Mouse (Mus musculus): ENCODE data around the gene Cntn5. TPM values are rescaled to one million over a fixed set of nuclear protein-coding genes. Genes with fewer than 3 reads are reported as not detected.
A peak's percentile ranks its signal among the peaks of the same experiment; 100 is the strongest.

Cntn5 gene
- polyA plus RNA-seq, 1 experiment from 2014 or later = 24.6 TPM

DNA sequence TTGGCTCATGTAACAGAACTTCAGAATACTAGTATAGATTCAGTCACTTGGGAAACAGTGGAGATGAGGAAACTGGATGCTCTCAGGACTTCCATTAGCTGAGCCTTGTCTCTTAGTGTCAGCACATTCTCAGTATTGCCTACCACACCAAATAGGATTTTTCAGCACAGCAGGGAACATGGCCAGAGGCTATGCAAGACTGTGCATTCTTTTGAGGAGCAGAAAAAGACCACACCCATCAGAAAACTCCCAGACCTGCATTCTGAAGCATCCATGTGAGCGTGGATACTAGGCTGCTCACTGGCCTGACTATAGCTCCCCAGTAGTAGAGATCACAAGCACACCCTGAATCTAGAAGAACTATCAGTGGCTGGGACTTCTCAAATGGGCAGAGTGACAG lies 564.9 kb downstream of the Cntn5 start:
- H3K27ac ChIP-seq (replicated peaks) = no peak overlapping the region
- no peak overlapping the region for H3K4me2 ChIP-seq
- no peaks in the 10 kb centered on the region for H3K27me3 ChIP-seq (replicated peaks)
- WGBS = 82% methylated on average over 1 of the region's 1 CpGs
- H3K4me1 ChIP-seq = no peaks in the 10 kb centered on the region
- no peak overlapping the region for H3K4me3 ChIP-seq (replicated peaks)
- H3K9ac ChIP-seq (replicated peaks) = no peak overlapping the region
- H3K9me3 ChIP-seq (replicated peaks) = no peaks in the 10 kb centered on the region
- ATAC-seq (ENCODE audit: low FRiP score) = no peak
- H3K36me3 ChIP-seq = no peaks in the 10 kb centered on the region

DNA sequence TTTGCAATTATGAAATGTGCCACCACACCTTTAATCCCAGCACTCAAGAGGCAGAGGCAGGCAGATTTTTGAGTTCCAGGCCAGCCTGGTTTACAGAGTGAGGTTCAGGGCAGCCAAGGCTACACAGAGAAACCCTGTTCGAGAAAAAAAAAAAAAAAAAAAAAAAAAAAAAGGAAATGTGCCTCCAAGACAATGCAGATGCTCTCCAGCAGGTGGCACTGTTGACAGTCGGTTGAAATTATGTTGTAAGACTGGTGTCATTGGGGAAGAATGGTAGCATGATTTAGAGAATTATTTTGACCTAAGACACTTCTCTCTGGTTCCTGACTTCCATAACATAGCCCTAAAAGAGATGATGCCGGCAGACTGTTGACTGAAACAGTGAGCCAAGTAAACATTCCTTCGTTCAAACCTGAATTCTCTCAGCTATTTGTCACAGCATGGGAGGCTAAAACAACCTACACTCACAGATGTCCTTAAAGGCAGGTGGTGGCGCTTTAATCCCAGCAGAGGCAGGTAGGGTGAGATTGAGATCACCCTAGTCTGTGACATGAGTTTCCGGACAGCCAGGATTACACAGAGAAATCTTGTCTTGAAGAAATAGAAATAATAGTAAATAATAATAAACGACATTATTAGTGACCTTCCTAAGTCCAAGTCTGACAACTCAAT lies 579.7 kb downstream of the Cntn5 start:
- WGBS = 45% methylated on average over 7 of the region's 7 CpGs
- no peak overlapping the region for H3K9ac ChIP-seq (replicated peaks)
- no peaks in the 10 kb centered on the region for H3K36me3 ChIP-seq
- H3K9me3 ChIP-seq (replicated peaks) = no peaks in the 10 kb centered on the region
- H3K4me2 ChIP-seq = no peak overlapping the region
- no peaks in the 10 kb centered on the region for H3K4me1 ChIP-seq
- H3K4me3 ChIP-seq (replicated peaks) = no peak overlapping the region
- no peak overlapping the region for H3K27ac ChIP-seq (replicated peaks)
- no peak for ATAC-seq (ENCODE audit: low FRiP score)
- no peaks in the 10 kb centered on the region for H3K27me3 ChIP-seq (replicated peaks)

DNA sequence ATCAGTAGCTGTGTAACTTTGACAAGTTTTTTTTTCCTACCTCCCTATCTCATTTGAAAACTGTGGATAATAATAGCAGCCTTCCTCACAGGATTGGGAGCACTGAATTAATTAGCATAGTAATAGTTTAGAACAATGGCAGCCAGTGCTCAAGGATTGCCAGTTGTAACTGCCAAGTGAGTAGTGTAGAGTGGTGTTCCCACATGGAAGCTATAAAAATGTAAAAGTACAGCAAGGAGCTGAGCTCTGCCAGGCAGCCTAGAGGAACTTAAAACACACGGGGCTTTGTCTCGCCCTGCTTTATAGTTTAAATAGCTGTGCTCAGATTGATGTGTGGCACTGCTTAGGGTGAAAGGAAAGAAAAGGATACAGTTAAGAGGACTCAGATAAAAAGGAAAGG lies 635.2 kb downstream of the Cntn5 start:
- H3K4me3 ChIP-seq (replicated peaks) = no peak overlapping the region
- H3K27ac ChIP-seq (replicated peaks) = no peak overlapping the region
- no peaks in the 10 kb centered on the region for H3K9me3 ChIP-seq (replicated peaks)
- WGBS = 3% methylated on average over 2 of the region's 2 CpGs
- no peaks in the 10 kb centered on the region for H3K4me1 ChIP-seq
- no peaks in the 10 kb centered on the region for H3K27me3 ChIP-seq (replicated peaks)
- H3K4me2 ChIP-seq = no peak overlapping the region
- no peaks in the 10 kb centered on the region for H3K36me3 ChIP-seq
- no peak overlapping the region for H3K9ac ChIP-seq (replicated peaks)
- peak; percentile 91 for ATAC-seq (ENCODE audit: low FRiP score)

DNA sequence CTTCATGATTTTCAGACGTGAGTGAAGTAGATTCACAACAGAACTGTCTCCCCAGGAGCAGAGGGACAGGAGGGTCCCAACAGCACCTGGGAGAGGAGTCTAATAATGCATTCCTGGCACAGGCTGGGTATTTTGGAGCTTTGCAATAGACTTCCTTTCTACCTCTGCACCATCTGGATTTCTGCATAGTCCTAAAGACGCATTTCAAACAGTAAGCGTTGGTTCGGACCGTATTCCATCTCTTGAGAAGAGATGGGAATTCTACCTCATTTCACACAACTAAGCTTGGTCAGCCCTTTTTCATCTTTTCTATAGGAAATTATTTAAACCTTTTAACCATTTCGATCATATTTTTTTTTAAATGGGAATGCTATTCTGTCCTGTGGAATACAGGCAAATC lies 635.7 kb downstream of the Cntn5 start:
- H3K9ac ChIP-seq (replicated peaks) = no peak overlapping the region
- 41% methylated on average over 6 of the region's 6 CpGs for WGBS
- H3K9me3 ChIP-seq (replicated peaks) = no peaks in the 10 kb centered on the region
- H3K4me1 ChIP-seq = no peaks in the 10 kb centered on the region
- H3K4me2 ChIP-seq = no peak overlapping the region
- ATAC-seq (ENCODE audit: low FRiP score) = no peak
- peak overlapping the region; percentile 38; the same call in 1 of the 2 replicates for H3K27ac ChIP-seq (replicated peaks)
- H3K36me3 ChIP-seq = no peaks in the 10 kb centered on the region
- no peak overlapping the region for H3K4me3 ChIP-seq (replicated peaks)
- no peaks in the 10 kb centered on the region for H3K27me3 ChIP-seq (replicated peaks)

DNA sequence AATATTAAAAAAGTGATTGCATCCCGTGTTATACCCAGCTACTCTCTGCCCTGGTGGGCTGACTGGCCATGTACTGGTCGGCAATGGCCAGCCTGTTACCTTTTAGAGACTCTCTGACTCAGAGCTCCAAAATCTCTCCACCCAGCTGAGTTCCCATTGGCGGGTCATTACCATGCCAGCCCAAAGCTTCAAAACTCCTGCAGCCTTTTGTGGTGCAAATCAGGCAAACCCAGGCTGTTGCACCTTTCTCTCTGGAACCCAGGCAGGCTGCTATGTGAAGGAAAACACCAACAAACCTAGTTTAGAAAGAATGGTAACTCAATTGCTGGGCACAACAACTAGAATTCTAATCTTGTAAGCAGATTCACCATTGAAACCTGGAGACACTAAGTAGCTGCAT lies 639.0 kb downstream of the Cntn5 start:
- no peak for ATAC-seq (ENCODE audit: low FRiP score)
- Histone ChIP-seq H3K4me1 (no peaks in the 10 kb centered on the region), H3K4me2 (no peak overlapping the region), H3K9me3 (replicated peaks) (no peaks in the 10 kb centered on the region), H3K4me3 (replicated peaks) (no peak overlapping the region), H3K9ac (replicated peaks) (no peak overlapping the region), H3K27ac (replicated peaks) (no peak overlapping the region), H3K36me3 (no peaks in the 10 kb centered on the region), H3K27me3 (replicated peaks) (no peaks in the 10 kb centered on the region)
- WGBS = 27% methylated on average over 3 of the region's 3 CpGs

DNA sequence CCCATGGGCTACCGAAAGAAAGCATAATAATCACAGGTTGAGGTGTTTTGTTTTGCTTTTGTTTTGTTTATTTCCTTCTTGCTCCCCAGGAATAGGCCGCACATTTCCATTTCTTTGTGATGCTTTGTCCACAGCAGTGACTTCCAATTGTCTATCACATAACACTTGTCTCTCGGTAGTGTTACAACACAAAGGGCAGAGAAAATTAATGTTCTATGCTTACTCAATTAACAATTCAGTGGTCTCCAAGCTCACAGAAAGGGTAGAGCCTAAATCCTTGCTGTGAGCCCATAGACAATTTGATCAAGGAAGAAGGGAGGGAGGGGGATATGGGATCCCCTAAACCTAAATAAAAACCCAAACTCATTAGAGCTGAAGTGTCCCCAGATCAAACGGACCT lies 671.2 kb downstream of the Cntn5 start:
- ATAC-seq (ENCODE audit: low FRiP score) = no peak
- no peak overlapping the region for H3K4me3 ChIP-seq (replicated peaks)
- no peaks in the 10 kb centered on the region for H3K27me3 ChIP-seq (replicated peaks)
- WGBS = 25% methylated on average over 4 of the region's 4 CpGs
- H3K9me3 ChIP-seq (replicated peaks) = no peaks in the 10 kb centered on the region
- H3K9ac ChIP-seq (replicated peaks) = no peak overlapping the region
- no peaks in the 10 kb centered on the region for H3K36me3 ChIP-seq
- no peaks in the 10 kb centered on the region for H3K4me1 ChIP-seq
- no peak overlapping the region for H3K27ac ChIP-seq (replicated peaks)
- no peak overlapping the region for H3K4me2 ChIP-seq

DNA sequence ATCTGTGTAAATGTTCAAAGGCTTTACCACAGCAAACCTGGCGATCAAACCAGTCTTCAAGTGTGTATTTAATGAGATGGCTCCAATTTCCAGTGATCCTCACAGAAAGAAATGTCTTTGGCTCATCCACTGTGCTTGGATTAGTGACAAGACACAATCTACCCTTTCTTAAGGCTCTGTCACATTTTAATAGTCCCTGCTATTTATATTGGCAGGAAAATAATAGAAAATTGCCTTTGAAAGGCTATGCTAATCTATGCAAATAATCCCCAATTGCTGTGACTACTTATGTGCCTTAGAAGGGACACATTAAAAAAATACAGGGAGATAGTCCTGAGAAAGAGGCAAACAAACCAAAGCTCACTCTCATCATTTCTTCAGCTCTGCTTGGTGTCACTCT lies 672.5 kb downstream of the Cntn5 start:
- Histone ChIP-seq H3K27me3 (replicated peaks) (no peaks in the 10 kb centered on the region), H3K4me1 (no peaks in the 10 kb centered on the region), H3K4me3 (replicated peaks) (no peak overlapping the region), H3K9me3 (replicated peaks) (no peaks in the 10 kb centered on the region), H3K4me2 (no peak overlapping the region), H3K27ac (replicated peaks) (no peak overlapping the region), H3K36me3 (no peaks in the 10 kb centered on the region), H3K9ac (replicated peaks) (no peak overlapping the region)
- WGBS = 61% methylated on average over 1 of the region's 1 CpGs
- ATAC-seq (ENCODE audit: low FRiP score) = no peak

DNA sequence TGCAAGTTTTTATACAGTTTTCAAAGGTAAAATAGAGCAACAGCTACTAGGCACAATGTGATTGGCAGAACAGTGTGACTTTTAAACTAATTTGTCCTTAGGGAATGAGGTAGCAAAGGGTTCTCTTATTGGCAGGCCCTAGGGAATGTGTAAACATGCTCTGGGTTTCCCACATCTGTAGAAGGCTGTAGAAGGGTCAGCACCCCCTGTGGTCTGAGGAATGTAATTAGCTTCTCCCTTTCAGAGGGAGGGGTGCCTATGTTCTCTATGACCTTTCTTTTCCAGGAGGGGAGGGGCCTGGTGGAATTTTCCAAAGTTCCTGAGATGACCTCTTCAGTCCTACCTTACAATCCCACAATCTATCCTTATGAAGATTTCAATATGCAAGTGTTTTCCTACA lies 673.6 kb downstream of the Cntn5 start:
- no peaks in the 10 kb centered on the region for H3K9me3 ChIP-seq (replicated peaks)
- no peaks in the 10 kb centered on the region for H3K27me3 ChIP-seq (replicated peaks)
- no peak overlapping the region for H3K4me2 ChIP-seq
- H3K4me1 ChIP-seq = no peaks in the 10 kb centered on the region
- H3K9ac ChIP-seq (replicated peaks) = no peak overlapping the region
- no peak overlapping the region for H3K27ac ChIP-seq (replicated peaks)
- no peak overlapping the region for H3K4me3 ChIP-seq (replicated peaks)
- ATAC-seq (ENCODE audit: low FRiP score) = no peak
- H3K36me3 ChIP-seq = no peaks in the 10 kb centered on the region

DNA sequence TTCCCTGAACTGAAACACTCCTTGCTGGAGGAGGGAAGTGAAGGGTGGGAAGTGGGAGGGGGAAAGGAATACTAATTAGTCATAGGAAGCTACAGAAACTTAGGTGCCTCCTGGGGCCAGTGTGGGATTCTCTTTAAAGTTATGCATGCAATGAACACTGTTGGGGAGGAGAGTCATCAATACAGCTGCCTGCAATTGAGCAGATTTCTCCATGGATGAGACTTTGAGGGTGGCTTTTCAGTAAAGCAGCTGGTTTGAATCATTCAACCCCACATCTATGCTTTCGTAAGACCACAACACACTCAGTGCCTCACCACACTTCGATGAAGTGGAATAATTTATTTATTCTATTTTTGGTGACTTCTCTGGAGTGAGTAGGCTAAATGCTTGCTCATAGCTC lies 674.9 kb downstream of the Cntn5 start:
- ATAC-seq (ENCODE audit: low FRiP score) = no peak
- Histone ChIP-seq H3K9ac (replicated peaks) (no peak overlapping the region), H3K36me3 (no peaks in the 10 kb centered on the region), H3K27me3 (replicated peaks) (no peaks in the 10 kb centered on the region), H3K27ac (replicated peaks) (no peak overlapping the region), H3K4me1 (no peaks in the 10 kb centered on the region), H3K4me2 (no peak overlapping the region), H3K9me3 (replicated peaks) (no peaks in the 10 kb centered on the region), H3K4me3 (replicated peaks) (no peak overlapping the region)
- 56% methylated on average over 2 of the region's 2 CpGs for WGBS

DNA sequence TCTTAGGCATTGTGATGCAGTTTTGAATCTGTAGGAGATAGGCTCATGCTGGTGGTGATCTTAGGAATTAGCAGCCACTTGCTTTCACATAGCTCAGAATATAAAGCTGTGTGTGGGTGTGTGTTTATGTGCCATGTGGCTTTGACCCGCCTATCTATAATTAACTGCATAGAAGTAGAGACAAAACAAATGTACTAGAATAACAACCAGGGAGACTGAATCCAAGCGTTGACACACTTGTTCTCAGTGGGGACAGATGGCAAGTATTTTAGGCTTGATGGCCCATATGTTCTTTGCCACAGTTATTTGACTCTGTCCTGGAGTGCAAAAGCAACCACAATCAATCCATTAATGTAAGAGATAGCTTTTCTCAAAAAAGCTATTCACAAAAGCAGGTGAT lies 678.6 kb downstream of the Cntn5 start:
- no peak for ATAC-seq (ENCODE audit: low FRiP score)
- no peak overlapping the region for H3K4me2 ChIP-seq

DNA sequence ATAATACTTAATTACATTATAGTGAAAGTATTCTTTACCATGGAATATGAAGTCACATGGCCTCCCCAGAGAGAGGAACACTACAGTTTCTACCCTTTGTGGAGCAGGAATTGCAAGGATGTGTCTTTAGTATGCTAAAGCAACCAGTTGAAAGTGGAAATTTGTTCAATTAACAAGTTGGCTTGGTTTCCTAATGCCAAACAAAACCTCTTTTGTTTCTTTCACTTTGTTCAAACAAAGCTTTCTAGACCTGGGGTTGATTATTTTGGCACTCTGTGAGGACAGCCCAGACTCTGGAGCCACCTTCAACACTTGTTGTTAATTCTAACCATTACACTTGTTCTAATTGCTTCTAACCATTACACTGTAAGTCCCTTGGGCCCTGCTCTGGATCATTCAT lies 718.5 kb downstream of the Cntn5 start:
- no peak overlapping the region for H3K4me2 ChIP-seq
- H3K36me3 ChIP-seq = no peaks in the 10 kb centered on the region
- no peak overlapping the region for H3K9ac ChIP-seq (replicated peaks)
- no peak overlapping the region for H3K4me3 ChIP-seq (replicated peaks)
- H3K4me1 ChIP-seq = no peaks in the 10 kb centered on the region
- H3K9me3 ChIP-seq (replicated peaks) = no peaks in the 10 kb centered on the region
- no peak overlapping the region for H3K27ac ChIP-seq (replicated peaks)
- H3K27me3 ChIP-seq (replicated peaks) = no peaks in the 10 kb centered on the region
- ATAC-seq (ENCODE audit: low FRiP score) = no peak

More for the DNA sequence above, 678.6 kb downstream of the Cntn5 start:
- Histone ChIP-seq H3K9me3 (replicated peaks) (no peaks in the 10 kb centered on the region), H3K36me3 (no peaks in the 10 kb centered on the region), H3K4me1 (no peaks in the 10 kb centered on the region), H3K27ac (replicated peaks) (no peak overlapping the region), H3K9ac (replicated peaks) (no peak overlapping the region), H3K27me3 (replicated peaks) (no peaks in the 10 kb centered on the region), H3K4me3 (replicated peaks) (no peak overlapping the region)
- 46% methylated on average over 2 of the region's 2 CpGs for WGBS

DNA sequence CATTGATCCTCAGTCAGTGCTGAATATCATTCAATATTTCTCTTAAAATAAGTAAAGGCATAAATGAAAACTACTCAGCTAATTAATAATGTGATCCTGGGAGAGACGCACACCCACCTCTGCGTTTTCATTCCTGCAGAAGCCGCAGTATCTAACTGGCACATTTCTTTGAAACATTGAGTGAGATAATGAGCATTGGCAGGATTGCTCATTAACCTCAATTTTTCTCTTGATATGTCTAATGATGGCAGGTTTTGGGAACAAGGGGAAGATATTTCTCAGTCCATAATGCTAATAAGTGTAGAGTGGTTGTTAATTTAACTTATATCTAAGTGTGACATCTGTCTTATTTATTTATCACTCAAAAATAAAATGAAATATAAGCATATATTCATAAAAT lies 734.0 kb downstream of the Cntn5 start:
- Histone ChIP-seq H3K4me1 (no peaks in the 10 kb centered on the region), H3K4me3 (replicated peaks) (no peak overlapping the region), H3K27me3 (replicated peaks) (no peaks in the 10 kb centered on the region), H3K27ac (replicated peaks) (no peak overlapping the region), H3K9ac (replicated peaks) (no peak overlapping the region), H3K4me2 (no peak overlapping the region), H3K36me3 (no peaks in the 10 kb centered on the region), H3K9me3 (replicated peaks) (no peaks in the 10 kb centered on the region)
- 86% methylated on average over 3 of the region's 3 CpGs for WGBS
- ATAC-seq (ENCODE audit: low FRiP score) = no peak

Data from neural tube, embryonic 15.5 days (tissue).